Mouse (Mus musculus) embryonic fibroblast, embryonic 13.5 days (primary cell): Measurements from ENCODE around the gene Pprc1.

Experiments used
- CTCF ChIP-seq: IDR thresholded peaks from 2 replicates; pipeline ENCODE4 v1.5.1; 2011; ENCODE audit warnings: mild to moderate bottlenecking, control low read depth, low read length, moderate library complexity, borderline replicate concordance; ENCODE audit not compliant: insufficient read depth
- POLR2A ChIP-seq: IDR thresholded peaks from 2 replicates; pipeline ENCODE4 v1.6.1; 2011; ENCODE audit warnings: low read depth, mild to moderate bottlenecking, control low read depth, low read length, moderate library complexity

- TF ChIP-seq CTCF (no peak), POLR2A (no peak)
Measured at GRCm38 (mm10) chr19:46068054-46068453, 23.4 kb downstream of the Pprc1 start.
